ENCODE assay signal across 8 mouse cellular contexts in genomic region chr16:92301412-92301806, GRCm38 (mm10). TPM values are rescaled to one million over a fixed set of nuclear protein-coding genes. Genes with fewer than 3 reads are reported as not detected.
DNase-seq lines count a peak whose midpoint lies in the region; ATAC-seq and TF ChIP-seq lines count a peak whose summit lies in the region.

No protein-coding gene starts in this region.

- intact Hi-C loops in left cerebral cortex, adult 2 months (cut with DNase I) = loop anchor here (5.0 to 10.0 kb wide), 2 partner anchors 369 to 577 kb away; partner anchors contain the start of genes Cryzl1 and Itsn1

- in situ Hi-C loops in Patski (cut with MboI; ENCODE audit: low pct_unique_long_range_greater_than_20kb) = no loop called here

- peaks cover 14% of the 10 kb centered on the region for H3K4me1 ChIP-seq in embryonic facial prominence, embryonic 14.5 days (ENCODE audit: control insufficient read depth, insufficient read depth, low read length)
- peaks cover 14% of the 10 kb centered on the region for H3K4me1 ChIP-seq in hindbrain, postnatal 0 days (ENCODE audit: insufficient read depth, low read length)

- no peak for DNase-seq in left cerebral cortex, adult 2 months (ENCODE audit: extremely low spot score in 1 of 2, low spot score in 2 of 2)
- no peak for DNase-seq in left cerebral cortex, adult 11 months (ENCODE audit: low spot score)
- DNase-seq in Patski (ENCODE audit: low read depth, low spot score) = no peak
- peak; percentile 22 for DNase-seq in embryonic facial prominence, embryonic 14.5 days (ENCODE audit: low spot score)
- peak; percentile 55 for DNase-seq in hindbrain, postnatal 0 days (ENCODE audit: low spot score)
- peak; percentile 17 for DNase-seq in lung, postnatal 25 days (ENCODE audit: low spot score)
- peak; percentile 52 for DNase-seq in testis, postnatal 10 days (ENCODE audit: low spot score)
- DNase-seq in thymus, postnatal 0 days (ENCODE audit: low spot score) = no peak

- H3K4me3 ChIP-seq in left cerebral cortex, adult 2 months = peak overlapping the region; percentile 68
- peak overlapping the region; percentile 74 for H3K4me3 ChIP-seq in embryonic facial prominence, embryonic 14.5 days (ENCODE audit: low read depth, low read length)
- H3K4me3 ChIP-seq in hindbrain, postnatal 0 days (ENCODE audit: low read length) = peak overlapping the region; percentile 73

- peak overlapping the region; percentile 87 for H3K27ac ChIP-seq in left cerebral cortex, adult 2 months
- peak overlapping the region; percentile 35 for H3K27ac ChIP-seq in embryonic facial prominence, embryonic 14.5 days (replicated peaks; ENCODE audit: low read depth, low read length)
- peak overlapping the region; percentile 82 for H3K27ac ChIP-seq in hindbrain, postnatal 0 days

- peaks cover 14% of the 10 kb centered on the region; the same call in 1 of the 2 replicates for H3K36me3 ChIP-seq in embryonic facial prominence, embryonic 14.5 days (ENCODE audit: control insufficient read depth, insufficient read depth, low read length)
- H3K36me3 ChIP-seq in hindbrain, postnatal 0 days (ENCODE audit: insufficient read depth, low read length) = peaks cover 13% of the 10 kb centered on the region; the same call in 1 of the 2 replicates

- no peaks in the 10 kb centered on the region for H3K9me3 ChIP-seq in embryonic facial prominence, embryonic 14.5 days (ENCODE audit: control insufficient read depth, low read length)
- no peaks in the 10 kb centered on the region for H3K9me3 ChIP-seq in hindbrain, postnatal 0 days (ENCODE audit: low read length)

- CTCF ChIA-PET in Patski (lab: Charles Lee) = interaction anchor here (1.1 kb wide), 1 partner anchor 13 kb away, joined by 3 read pairs; no protein-coding TSS in a partner anchor

- peak overlapping the region; percentile 68 for H3K4me2 ChIP-seq in embryonic facial prominence, embryonic 14.5 days (ENCODE audit: low read depth, low read length)
- peak overlapping the region; percentile 90 for H3K4me2 ChIP-seq in hindbrain, postnatal 0 days (ENCODE audit: low read depth, low read length)

- POLR2A ChIA-PET in Patski (lab: Charles Lee) = no interaction called here

- ATAC-seq in Patski = peak; percentile 18
- peak; percentile 38 for ATAC-seq in embryonic facial prominence, embryonic 14.5 days (ENCODE audit: low read depth)
- ATAC-seq in hindbrain, postnatal 0 days = peak; percentile 66

- no peak for TF ChIP-seq CTCF in left cerebral cortex, adult 2 months (IDR thresholded peaks at IDR 0.05)
- TF ChIP-seq CTCF in Patski (IDR thresholded peaks at IDR 0.05) = no peak
- no peak for TF ChIP-seq CTCF in hindbrain, postnatal 0 days (IDR thresholded peaks at IDR 0.05; ENCODE audit: low read depth)

- no peaks in the 10 kb centered on the region for H3K27me3 ChIP-seq in Patski
- no peaks in the 10 kb centered on the region for H3K27me3 ChIP-seq in embryonic facial prominence, embryonic 14.5 days (replicated peaks; ENCODE audit: control insufficient read depth, insufficient read depth, low read length)
- no peaks in the 10 kb centered on the region for H3K27me3 ChIP-seq in hindbrain, postnatal 0 days (ENCODE audit: insufficient read depth, low read length)

- under 1% methylated on average over 12 of the region's 12 CpGs for WGBS in embryonic facial prominence, embryonic 14.5 days
- WGBS in hindbrain, postnatal 0 days = under 1% methylated on average over 12 of the region's 12 CpGs

- H3K9ac ChIP-seq in embryonic facial prominence, embryonic 14.5 days (ENCODE audit: low read depth, low read length) = peak overlapping the region; percentile 81
- peak overlapping the region; percentile 79 for H3K9ac ChIP-seq in hindbrain, postnatal 0 days (replicated peaks; ENCODE audit: low read length)

RNA-seq across cellular contexts. Expression of gene Smim11, which starts 0.3 kb away (rescaled TPM):
- 10 to 100 TPM; 15.2 to 20.8 TPM for total RNA-seq in left cerebral cortex, adult 2 months (2021)
- polyA plus RNA-seq in Patski (2021) = 77.4 TPM
- polyA plus RNA-seq in embryonic facial prominence, embryonic 14.5 days (2014; fragmentation: Nextera tagmentation; extraction: Ambion mirVana) = 131 and 155 TPM in 2 replicates
- total RNA-seq in hindbrain, postnatal 0 days (2014; rRNA removed) = 1.5 and 10.4 TPM in 2 replicates
- polyA plus RNA-seq in hindbrain, postnatal 0 days (2015; fragmentation: Nextera tagmentation; extraction: Ambion mirVana) = 56.0 and 73.6 TPM in 2 replicates
- polyA plus RNA-seq in thymus, postnatal 0 days (2015; fragmentation: Nextera tagmentation; extraction: Ambion mirVana) = 157 and 168 TPM in 2 replicates

RNA-seq across cellular contexts. Expression of gene Kcne2, which starts 9.2 kb away (rescaled TPM):
- total RNA-seq in left cerebral cortex, adult 2 months (2021) = under 1 TPM; 0.21 to 0.61 TPM
- not detected for polyA plus RNA-seq in Patski (2021)
- 0.12 and 2.3 TPM in 2 replicates for polyA plus RNA-seq in embryonic facial prominence, embryonic 14.5 days (2014; fragmentation: Nextera tagmentation; extraction: Ambion mirVana)
- total RNA-seq in hindbrain, postnatal 0 days (2014; rRNA removed) = 4.7 and 8.2 TPM in 2 replicates
- 19.1 and 19.3 TPM in 2 replicates for polyA plus RNA-seq in hindbrain, postnatal 0 days (2015; fragmentation: Nextera tagmentation; extraction: Ambion mirVana)
- polyA plus RNA-seq in thymus, postnatal 0 days (2015; fragmentation: Nextera tagmentation; extraction: Ambion mirVana) = 0.13 TPM in 1 of 2 replicates, not detected in the other

RNA-seq across cellular contexts. Expression of gene Fam243, which starts 19.8 kb away (rescaled TPM):
- not detected for total RNA-seq in left cerebral cortex, adult 2 months (2021)
- 0.28 TPM for polyA plus RNA-seq in Patski (2021)
- polyA plus RNA-seq in embryonic facial prominence, embryonic 14.5 days (2014; fragmentation: Nextera tagmentation; extraction: Ambion mirVana) = not detected in 2 replicates
- total RNA-seq in hindbrain, postnatal 0 days (2014; rRNA removed) = not detected in 2 replicates
- not detected in 2 replicates for polyA plus RNA-seq in hindbrain, postnatal 0 days (2015; fragmentation: Nextera tagmentation; extraction: Ambion mirVana)
- polyA plus RNA-seq in thymus, postnatal 0 days (2015; fragmentation: Nextera tagmentation; extraction: Ambion mirVana) = 0.05 TPM in 1 of 2 replicates, not detected in the other

RNA-seq across cellular contexts. Expression of gene Kcne1, which starts 57.9 kb away (rescaled TPM):
- not detected for total RNA-seq in left cerebral cortex, adult 2 months (2021)
- polyA plus RNA-seq in Patski (2021) = not detected
- polyA plus RNA-seq in embryonic facial prominence, embryonic 14.5 days (2014; fragmentation: Nextera tagmentation; extraction: Ambion mirVana) = 0.21 TPM in 1 of 2 replicates, not detected in the other
- total RNA-seq in hindbrain, postnatal 0 days (2014; rRNA removed) = 0.05 TPM in 1 of 2 replicates, not detected in the other
- polyA plus RNA-seq in hindbrain, postnatal 0 days (2015; fragmentation: Nextera tagmentation; extraction: Ambion mirVana) = 0.16 and 0.42 TPM in 2 replicates
- polyA plus RNA-seq in thymus, postnatal 0 days (2015; fragmentation: Nextera tagmentation; extraction: Ambion mirVana) = 0.08 TPM in 2 replicates

Comparison
In these comparisons a context has a peak if more than half of its experiments do, and no peak if none do; other contexts are left out.
1. DNase-seq: peak in embryonic facial prominence, embryonic 14.5 days (single experiment), hindbrain, postnatal 0 days (single experiment), lung, postnatal 25 days (single experiment) and testis, postnatal 10 days (single experiment); none in left cerebral cortex, adult 2 months (0 of 2), left cerebral cortex, adult 11 months (single experiment), Patski (single experiment) and thymus, postnatal 0 days (single experiment).
2. H3K27ac ChIP-seq: peak in every context shown above with its lines; median percentile 87 in left cerebral cortex, adult 2 months; 82 in hindbrain, postnatal 0 days; 35 in embryonic facial prominence, embryonic 14.5 days.
3. Peak in every context shown above with its lines, with median percentiles within 50 percentile points of each other: H3K4me3 ChIP-seq and ATAC-seq.